Mouse (Mus musculus): ENCODE results near the gene Clic4.
"Not testable (repeated sequence)": the region's sequence is repeated elsewhere in the genome, so short reads cannot be mapped to it uniquely, and the experiment has no call there.

Gene Clic4

GRCm38 (mm10) chr4:135292477-135293089 is 20.0 kb upstream of the Clic4 start:
- peak; percentile 65 to 72 for DNase-seq (ENCODE audit: low spot score in 2 of 2)

- DNase-seq (ENCODE audit: low spot score in 2 of 2) = peak in 1 of 2 experiments; percentile 50
These were observed 19.2 kb upstream of the Clic4 start for GRCm38 (mm10) chr4:135291841-135292240.

- DNase-seq (ENCODE audit: low spot score in 2 of 2) = no peak
These were observed 18.6 kb upstream of the Clic4 start for GRCm38 (mm10) chr4:135291199-135291598.

- DNase-seq (ENCODE audit: low spot score in 2 of 2) = no peak
These were observed 15.4 kb upstream of the Clic4 start for GRCm38 (mm10) chr4:135287975-135288374.

- peak; percentile 51 to 72 for DNase-seq (ENCODE audit: low spot score in 2 of 2)
These were observed 14.3 kb upstream of the Clic4 start for GRCm38 (mm10) chr4:135286833-135287395.

- no peak for DNase-seq (ENCODE audit: low spot score in 2 of 2)
These were observed 13.5 kb upstream of the Clic4 start for GRCm38 (mm10) chr4:135286033-135286622.

GRCm38 (mm10) chr4:135285436-135285835 is 12.8 kb upstream of the Clic4 start:
- no peak for DNase-seq (ENCODE audit: low spot score in 2 of 2)

- DNase-seq (ENCODE audit: low spot score in 2 of 2) = no peak
These were observed 11.3 kb upstream of the Clic4 start for GRCm38 (mm10) chr4:135283875-135284274.

GRCm38 (mm10) chr4:135283417-135283816 is 10.8 kb upstream of the Clic4 start:
- no peak for DNase-seq (ENCODE audit: low spot score in 2 of 2)

GRCm38 (mm10) chr4:135282651-135283290 is 10.2 kb upstream of the Clic4 start:
- DNase-seq (ENCODE audit: low spot score in 2 of 2) = peak; percentile 75 to 84

GRCm38 (mm10) chr4:135280016-135280415 is 7.4 kb upstream of the Clic4 start:
- not testable (repeated sequence) for DNase-seq (ENCODE audit: low spot score in 2 of 2)

GRCm38 (mm10) chr4:135276681-135277379 is 4.2 kb upstream of the Clic4 start:
- no peak for DNase-seq (ENCODE audit: low spot score in 2 of 2)

GRCm38 (mm10) chr4:135274761-135275160 is 2.1 kb upstream of the Clic4 start:
- DNase-seq (ENCODE audit: low spot score in 2 of 2) = no peak

- DNase-seq (ENCODE audit: low spot score in 2 of 2) = peak in 1 of 2 experiments; percentile 50
These were observed 681 bp upstream of the Clic4 start for GRCm38 (mm10) chr4:135273307-135273682.

- DNase-seq (ENCODE audit: low spot score in 2 of 2) = peak; percentile 75 to 78
These were observed 565 bp downstream of the Clic4 start for GRCm38 (mm10) chr4:135271881-135272616.

- peak; percentile 37 to 63 for DNase-seq (ENCODE audit: low spot score in 2 of 2)
These were observed 1.2 kb downstream of the Clic4 start for GRCm38 (mm10) chr4:135271419-135271828.

- DNase-seq (ENCODE audit: low spot score in 2 of 2) = no peak
These were observed 2.1 kb downstream of the Clic4 start for GRCm38 (mm10) chr4:135270476-135270875.

GRCm38 (mm10) chr4:135269656-135270341 is 2.8 kb downstream of the Clic4 start:
- DNase-seq (ENCODE audit: low spot score in 2 of 2) = no peak

GRCm38 (mm10) chr4:135267521-135267920 is 5.1 kb downstream of the Clic4 start:
- no peak for DNase-seq (ENCODE audit: low spot score in 2 of 2)

GRCm38 (mm10) chr4:135266987-135267386 is 5.6 kb downstream of the Clic4 start:
- peak; percentile 74 to 83 for DNase-seq (ENCODE audit: low spot score in 2 of 2)

- no peak for DNase-seq (ENCODE audit: low spot score in 2 of 2)
These were observed 12.2 kb downstream of the Clic4 start for GRCm38 (mm10) chr4:135260434-135260833.
